Mouse (Mus musculus) spleen, adult 18-20 months (tissue): Measurements from ENCODE around the gene Plcz1.

Experiments used
- DNase-seq, 2 experiments: peaks; one replicate each; pipeline ENCODE4 v3.0.0; 2022; ENCODE audit warnings: mixed read lengths in 2 of 2

The Plcz1 gene

GRCm38 (mm10) chr6:140041357-140041756 is at the start of gene Plcz1:
Plcz1 (minus strand) TSS chr6:140041457.
- DNase-seq, result no peak

- DNase-seq, result no peak
These were observed 48.6 kb upstream of the Plcz1 start for GRCm38 (mm10) chr6:140089855-140090254.

GRCm38 (mm10) chr6:140081739-140082138 is 40.5 kb upstream of the Plcz1 start:
- DNase-seq, result no peak

- no peak for DNase-seq
These were observed 39.7 kb upstream of the Plcz1 start for GRCm38 (mm10) chr6:140080933-140081332.

GRCm38 (mm10) chr6:140069177-140069576 is 27.9 kb upstream of the Plcz1 start:
- DNase-seq, result no peak

GRCm38 (mm10) chr6:140054271-140054928 is 13.1 kb upstream of the Plcz1 start:
- no peak for DNase-seq

GRCm38 (mm10) chr6:140051476-140051875 is 10.2 kb upstream of the Plcz1 start:
- DNase-seq, result no peak

- no peak for DNase-seq
These were observed 305 bp downstream of the Plcz1 start, which contains the start of gene Capza3 for GRCm38 (mm10) chr6:140040952-140041351. Capza3 (plus strand) TSS chr6:140041252.

GRCm38 (mm10) chr6:140024404-140024803 is 16.9 kb downstream of the Plcz1 start:
- no peak for DNase-seq

GRCm38 (mm10) chr6:140005181-140005580 is 36.1 kb downstream of the Plcz1 start:
- DNase-seq, result no peak

- no peak for DNase-seq
These were observed 51.7 kb downstream of the Plcz1 start for GRCm38 (mm10) chr6:139989597-139989996.

- DNase-seq, result no peak
These were observed 52.2 kb downstream of the Plcz1 start for GRCm38 (mm10) chr6:139989075-139989474.

- no peak for DNase-seq
These were observed 54.7 kb downstream of the Plcz1 start for GRCm38 (mm10) chr6:139986564-139986963.

GRCm38 (mm10) chr6:139984069-139984468 is 57.2 kb downstream of the Plcz1 start:
- DNase-seq, result no peak

GRCm38 (mm10) chr6:139981061-139981460 is 60.2 kb downstream of the Plcz1 start:
- DNase-seq, result no peak

GRCm38 (mm10) chr6:139978114-139978513 is 63.1 kb downstream of the Plcz1 start:
- DNase-seq, result no peak

GRCm38 (mm10) chr6:139974668-139975067 is 66.6 kb downstream of the Plcz1 start:
- DNase-seq, result no peak

GRCm38 (mm10) chr6:139971608-139972298 is 69.5 kb downstream of the Plcz1 start:
- DNase-seq, result no peak

GRCm38 (mm10) chr6:139966684-139967083 is 74.6 kb downstream of the Plcz1 start:
- no peak for DNase-seq

GRCm38 (mm10) chr6:139964895-139965294 is 76.4 kb downstream of the Plcz1 start:
- DNase-seq, result no peak

GRCm38 (mm10) chr6:139963775-139964174 is 77.5 kb downstream of the Plcz1 start:
- DNase-seq, result no peak

GRCm38 (mm10) chr6:139957531-139958241 is 83.6 kb downstream of the Plcz1 start:
- DNase-seq, result no peak

GRCm38 (mm10) chr6:139953596-139953995 is 87.7 kb downstream of the Plcz1 start:
- DNase-seq, result no peak
